14 mouse cellular contexts compared by ENCODE assay signal in the genomic region with DNA sequence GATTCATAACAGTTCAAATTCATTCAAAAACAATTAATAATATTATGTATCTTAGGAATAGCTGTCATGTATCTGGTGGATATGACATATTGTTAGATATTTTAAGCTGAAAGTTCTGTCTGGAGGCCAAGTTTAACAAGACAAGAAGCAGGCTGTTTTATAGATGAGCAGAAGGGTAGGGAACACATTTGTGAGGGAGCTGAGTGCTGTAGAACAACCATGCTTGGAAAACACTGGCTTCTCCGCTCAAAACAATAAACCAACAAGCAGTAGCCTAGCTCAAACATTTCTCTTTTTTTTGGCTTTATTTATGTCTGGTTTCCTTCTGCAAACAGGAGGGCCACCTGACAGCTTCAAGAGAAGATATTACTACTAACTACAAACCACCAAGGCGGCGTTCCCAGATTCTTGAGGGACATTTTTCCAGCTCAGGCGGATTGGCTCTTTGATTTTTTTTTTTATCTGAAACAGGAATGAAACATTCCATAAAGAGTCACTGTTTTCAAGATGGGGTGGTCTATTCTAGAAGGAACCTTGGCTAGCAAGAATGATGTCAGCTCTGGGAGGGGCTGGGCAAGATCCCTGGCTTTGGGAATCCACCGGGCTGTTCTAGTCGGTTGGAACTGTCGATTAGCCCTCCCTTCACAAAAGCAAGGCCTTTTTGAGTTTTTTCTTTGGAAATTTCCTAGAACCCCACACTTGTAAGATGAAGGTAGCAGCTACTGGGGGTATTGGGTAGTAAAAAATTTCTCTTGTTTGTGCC.
DNase-seq lines count a peak whose midpoint lies in the region; ATAC-seq and TF ChIP-seq lines count a peak whose summit lies in the region.
"Had no signal": no experiment of that assay in that cellular context is flagged by ENCODE, and none has a peak within 500 bp of the region (broad histone marks: within the 10 kb centered on the region; RNA-seq: fewer than 3 reads in every experiment).

No protein-coding gene starts in this region.

- no peak for TF ChIP-seq CTCF in heart, adult 2 months (IDR thresholded peaks at IDR 0.05)
- TF ChIP-seq CTCF in lung, adult 2 months (IDR thresholded peaks at IDR 0.05; ENCODE audit: insufficient read depth, low read length): no peak

- no peak for TF ChIP-seq EP300 in heart, adult 2 months (IDR thresholded peaks at IDR 0.05; ENCODE audit: insufficient read depth, low read depth, low read length)

- H3K9ac ChIP-seq in heart, adult 2 months (ENCODE audit: low read depth, low read length): no peak overlapping the region
- no peak overlapping the region for H3K9ac ChIP-seq in lung, embryonic 15.5 days
- H3K9ac ChIP-seq in intestine, embryonic 16.5 days (ENCODE audit: low read depth, low read length): no peak overlapping the region
- H3K9ac ChIP-seq: embryonic facial prominence, embryonic 15.5 days; liver, postnatal 0 days; neural tube, embryonic 12.5 days had no signal

- H3K27me3 ChIP-seq in heart, adult 2 months (ENCODE audit: control insufficient read depth, insufficient read depth, low read length): no peaks in the 10 kb centered on the region
- peaks cover 6% of the 10 kb centered on the region; the same call in 1 of the 2 replicates for H3K27me3 ChIP-seq in heart, embryonic 10.5 days (ENCODE audit: insufficient read depth, poor library complexity, severe bottlenecking)
- peaks cover 3% of the 10 kb centered on the region; the same call in 1 of the 2 replicates for H3K27me3 ChIP-seq in lung, embryonic 15.5 days
- no peaks in the 10 kb centered on the region for H3K27me3 ChIP-seq in intestine, embryonic 16.5 days (replicated peaks; ENCODE audit: control insufficient read depth, insufficient read depth, low read length)
- H3K27me3 ChIP-seq: embryonic facial prominence, embryonic 15.5 days; neural tube, embryonic 12.5 days had no signal

- DNase-seq in heart, adult 2 months: no peak
- DNase-seq in heart, embryonic 10.5 days (ENCODE audit: low spot score): no peak
- no peak for DNase-seq in lung, adult 2 months
- DNase-seq in lung, postnatal 36 days: peak; percentile 11
- DNase-seq in thymus, postnatal 25 days: no peak
- DNase-seq in B cell, adult 2 months: no peak
- DNase-seq: kidney, postnatal 25 days; liver, postnatal 0 days; midbrain, embryonic 14.5 days; thymus, postnatal 4 days had no signal

- no peak overlapping the region for H3K4me2 ChIP-seq in lung, embryonic 15.5 days
- H3K4me2 ChIP-seq in intestine, embryonic 16.5 days (ENCODE audit: low read depth, low read length): no peak overlapping the region
- H3K4me2 ChIP-seq: embryonic facial prominence, embryonic 15.5 days; neural tube, embryonic 12.5 days had no signal

- WGBS in heart, adult 2 months: 65% methylated on average over 7 of the region's 7 CpGs
- WGBS in heart, embryonic 10.5 days: 69% methylated on average over 7 of the region's 7 CpGs
- WGBS in lung, embryonic 15.5 days: 36% methylated on average over 7 of the region's 7 CpGs
- WGBS in lung, adult 2 months: 70% methylated on average over 7 of the region's 7 CpGs
- WGBS in intestine, embryonic 16.5 days: 52% methylated on average over 7 of the region's 7 CpGs

- no peaks in the 10 kb centered on the region for H3K79me2 ChIP-seq in heart, adult 2 months (replicated peaks; ENCODE audit: control insufficient read depth, insufficient read depth, low read length)

- no peaks in the 10 kb centered on the region for H3K9me3 ChIP-seq in heart, embryonic 10.5 days
- no peaks in the 10 kb centered on the region for H3K9me3 ChIP-seq in lung, embryonic 15.5 days
- no peaks in the 10 kb centered on the region for H3K9me3 ChIP-seq in intestine, embryonic 16.5 days (ENCODE audit: control insufficient read depth, low read length)
- H3K9me3 ChIP-seq: embryonic facial prominence, embryonic 15.5 days; neural tube, embryonic 12.5 days had no signal

- no peak for TF ChIP-seq POLR2A in heart, adult 2 months (IDR thresholded peaks at IDR 0.05; ENCODE audit: insufficient read depth, low read depth, low read length)
- no peak for TF ChIP-seq POLR2A in lung, adult 2 months (IDR thresholded peaks at IDR 0.05; ENCODE audit: borderline replicate concordance, extremely low read depth, low read depth, low read length)

- ATAC-seq in lung, embryonic 15.5 days (ENCODE audit: borderline replicate concordance, extremely low read depth, low FRiP score, low TSS enrichment): peak; percentile 84
- ATAC-seq in intestine, embryonic 16.5 days: peak; percentile 69
- ATAC-seq: liver, postnatal 0 days had no signal

- intact Hi-C loops in heart, adult 2 months (cut with DNase I): no loop called here

- H3K4me3 ChIP-seq in heart, adult 2 months: no peak overlapping the region
- no peak overlapping the region for H3K4me3 ChIP-seq in heart, embryonic 10.5 days
- H3K4me3 ChIP-seq in lung, embryonic 15.5 days: no peak overlapping the region
- H3K4me3 ChIP-seq in lung, adult 2 months (replicated peaks; ENCODE audit: extremely low read depth, low read depth, low read length): no peak overlapping the region
- no peak overlapping the region for H3K4me3 ChIP-seq in intestine, embryonic 16.5 days (ENCODE audit: low read length)
- H3K4me3 ChIP-seq: embryonic facial prominence, embryonic 15.5 days; neural tube, embryonic 12.5 days had no signal

- H3K27ac ChIP-seq in heart, adult 2 months: peak overlapping the region; percentile 21
- H3K27ac ChIP-seq in heart, embryonic 10.5 days: no peak overlapping the region
- H3K27ac ChIP-seq in lung, embryonic 15.5 days: peak overlapping the region; percentile 47; the same call in 1 of the 2 replicates
- peak overlapping the region; percentile 33; the same call in 1 of the 2 replicates for H3K27ac ChIP-seq in intestine, embryonic 16.5 days (ENCODE audit: low read length)
- H3K27ac ChIP-seq: embryonic facial prominence, embryonic 15.5 days; neural tube, embryonic 12.5 days had no signal

- no peaks in the 10 kb centered on the region for H3K4me1 ChIP-seq in heart, adult 2 months (ENCODE audit: control insufficient read depth, insufficient read depth, low read length)
- peaks cover 10% of the 10 kb centered on the region; the same call in 1 of the 2 replicates for H3K4me1 ChIP-seq in heart, embryonic 10.5 days
- peaks cover 27% of the 10 kb centered on the region for H3K4me1 ChIP-seq in lung, embryonic 15.5 days
- no peaks in the 10 kb centered on the region; the same call in 1 of the 2 replicates for H3K4me1 ChIP-seq in lung, adult 2 months (ENCODE audit: control insufficient read depth, insufficient read depth, low read length)
- peaks cover 7% of the 10 kb centered on the region for H3K4me1 ChIP-seq in intestine, embryonic 16.5 days (ENCODE audit: control insufficient read depth, insufficient read depth, low read length)
- H3K4me1 ChIP-seq: embryonic facial prominence, embryonic 15.5 days; neural tube, embryonic 12.5 days had no signal

- no peaks in the 10 kb centered on the region for H3K36me3 ChIP-seq in heart, adult 2 months (ENCODE audit: control insufficient read depth, insufficient read depth, low read length)
- no peaks in the 10 kb centered on the region for H3K36me3 ChIP-seq in heart, embryonic 10.5 days
- H3K36me3 ChIP-seq in lung, embryonic 15.5 days: no peaks in the 10 kb centered on the region
- H3K36me3 ChIP-seq in intestine, embryonic 16.5 days (ENCODE audit: control insufficient read depth, insufficient read depth, low read length): no peaks in the 10 kb centered on the region
- H3K36me3 ChIP-seq: embryonic facial prominence, embryonic 15.5 days; neural tube, embryonic 12.5 days had no signal
